Mouse (Mus musculus): ENCODE results near the gene Lpcat2. TPM values are rescaled to one million over a fixed set of nuclear protein-coding genes. Genes with fewer than 3 reads are reported as not detected.
"Not testable (repeated sequence)": the region's sequence is repeated elsewhere in the genome, so short reads cannot be mapped to it uniquely, and the experiment has no call there.

The Lpcat2 gene
- polyA plus RNA-seq, 1 experiment = 10.6 TPM

DNA sequence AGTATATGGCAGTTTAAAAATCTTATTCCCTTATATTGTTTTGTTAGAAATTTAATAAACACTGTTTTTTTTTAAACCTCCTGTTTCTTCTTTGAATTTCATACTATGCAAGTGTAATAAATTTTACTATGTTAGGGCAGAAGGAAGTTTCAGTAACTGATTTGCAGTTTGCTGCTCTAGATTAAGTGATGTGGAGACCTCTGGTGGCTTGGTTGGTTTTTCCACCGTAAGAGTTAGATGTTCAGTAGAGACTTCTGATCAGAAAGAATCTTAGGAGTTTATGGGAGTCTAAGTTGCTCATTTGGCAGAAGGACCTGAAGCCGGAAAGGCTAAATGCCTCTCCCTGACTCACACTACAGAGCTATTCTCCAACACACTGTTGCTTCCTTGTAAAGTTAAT is 28.6 kb downstream of the Lpcat2 start:
- Histone ChIP-seq H3K4me3 (replicated peaks; ENCODE audit: insufficient read depth, low read depth, low read length) (no peak overlapping the region), H3K27ac (ENCODE audit: insufficient read depth, low read length) (no peak overlapping the region), H3K27me3 (ENCODE audit: control insufficient read depth, insufficient read depth, low read length) (no peaks in the 10 kb centered on the region), H3K4me1 (ENCODE audit: control insufficient read depth, insufficient read depth, low read length) (no peaks in the 10 kb centered on the region)
- no peak for DNase-seq
- 69% methylated on average over 2 of the region's 2 CpGs for WGBS
- no peak for TF ChIP-seq POLR2A (IDR thresholded peaks at IDR 0.05; ENCODE audit: borderline replicate concordance, insufficient read depth, low read length)

DNA sequence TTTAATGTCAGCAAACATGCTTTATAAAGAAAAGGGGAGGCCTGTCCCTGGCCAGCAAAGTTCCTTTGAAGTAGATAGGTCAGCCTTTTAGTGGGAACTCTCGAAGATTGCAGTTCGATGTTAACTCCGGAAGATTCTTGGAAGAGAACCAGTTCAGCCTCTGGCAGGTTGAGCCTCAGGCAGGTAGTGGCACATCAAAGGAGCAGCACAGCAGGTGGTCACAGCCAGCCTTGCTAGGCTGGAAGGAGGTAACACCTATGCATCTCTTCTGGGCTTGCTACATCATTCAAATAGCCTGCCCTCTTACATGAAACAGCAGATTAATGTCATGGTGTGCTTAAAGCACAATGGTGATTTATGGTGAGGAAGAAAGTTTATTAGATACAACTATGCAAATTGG is 37.1 kb downstream of the Lpcat2 start:
- DNase-seq = not testable (repeated sequence)
- 91% methylated on average over 3 of the region's 3 CpGs for WGBS

DNA sequence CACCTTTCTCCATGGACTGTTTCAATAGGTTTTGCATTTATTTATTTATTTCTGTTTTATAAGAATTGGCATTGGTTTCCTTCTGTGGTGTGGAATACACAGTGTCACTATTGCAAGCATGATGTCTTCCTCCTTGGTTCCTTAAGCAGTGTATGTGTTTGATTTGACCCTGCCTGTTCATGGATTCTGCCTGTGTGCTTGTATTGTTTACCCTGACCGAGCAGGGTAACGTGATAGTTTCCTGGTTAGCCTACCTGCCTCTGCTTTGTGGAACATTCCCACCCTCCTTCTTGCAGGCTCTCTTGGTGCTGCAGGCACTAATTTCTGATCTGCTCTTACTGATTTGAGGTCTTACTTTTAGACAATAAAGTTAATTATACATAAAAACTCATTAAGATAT is 38.7 kb downstream of the Lpcat2 start:
- H3K27ac ChIP-seq (ENCODE audit: insufficient read depth, low read length) = no peak overlapping the region
- no peak overlapping the region for H3K4me3 ChIP-seq (replicated peaks; ENCODE audit: insufficient read depth, low read depth, low read length)
- WGBS = 96% methylated on average over 2 of the region's 2 CpGs

More for the DNA sequence above, 37.1 kb downstream of the Lpcat2 start:
- H3K27me3 ChIP-seq (ENCODE audit: control insufficient read depth, insufficient read depth, low read length); H3K4me1 ChIP-seq (ENCODE audit: control insufficient read depth, insufficient read depth, low read length); H3K27ac ChIP-seq (ENCODE audit: insufficient read depth, low read length); H3K4me3 ChIP-seq (replicated peaks; ENCODE audit: insufficient read depth, low read depth, low read length): not testable (repeated sequence)

DNA sequence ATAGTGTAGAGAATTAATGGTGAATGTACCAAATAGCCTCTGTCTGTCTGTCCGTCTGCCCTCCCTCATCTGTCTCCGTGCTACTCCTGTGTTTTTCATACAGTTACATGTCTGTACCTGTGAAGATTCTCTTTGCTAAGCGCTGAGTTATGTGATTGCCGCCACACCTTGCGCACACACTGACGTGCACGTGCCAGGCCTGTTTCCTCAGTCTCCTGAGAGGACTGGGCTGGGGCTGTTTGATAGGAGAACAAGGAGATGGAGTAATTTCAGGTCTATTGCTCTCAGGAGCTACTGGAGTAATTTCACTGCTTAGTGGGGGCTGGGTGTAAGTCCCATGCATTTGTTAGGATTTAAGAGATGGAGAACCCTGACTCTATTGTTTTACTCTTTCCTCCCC is 39.9 kb downstream of the Lpcat2 start:
- DNase-seq = no peak
- TF ChIP-seq CTCF (IDR thresholded peaks at IDR 0.05; ENCODE audit: borderline replicate concordance, insufficient read depth, low read depth, low read length) (no peak), POLR2A (IDR thresholded peaks at IDR 0.05; ENCODE audit: borderline replicate concordance, insufficient read depth, low read length) (no peak)
- Histone ChIP-seq H3K4me3 (replicated peaks; ENCODE audit: insufficient read depth, low read depth, low read length) (no peak overlapping the region), H3K27ac (ENCODE audit: insufficient read depth, low read length) (no peak overlapping the region), H3K27me3 (ENCODE audit: control insufficient read depth, insufficient read depth, low read length) (no peaks in the 10 kb centered on the region), H3K4me1 (ENCODE audit: control insufficient read depth, insufficient read depth, low read length) (no peaks in the 10 kb centered on the region)
- 93% methylated on average over 7 of the region's 7 CpGs for WGBS

More for the DNA sequence above, 38.7 kb downstream of the Lpcat2 start:
- H3K4me1 ChIP-seq (ENCODE audit: control insufficient read depth, insufficient read depth, low read length) = no peaks in the 10 kb centered on the region
- H3K27me3 ChIP-seq (ENCODE audit: control insufficient read depth, insufficient read depth, low read length) = no peaks in the 10 kb centered on the region
- no peak for TF ChIP-seq POLR2A (IDR thresholded peaks at IDR 0.05; ENCODE audit: borderline replicate concordance, insufficient read depth, low read length)
- no peak for TF ChIP-seq CTCF (IDR thresholded peaks at IDR 0.05; ENCODE audit: borderline replicate concordance, insufficient read depth, low read depth, low read length)
- no peak for DNase-seq

DNA sequence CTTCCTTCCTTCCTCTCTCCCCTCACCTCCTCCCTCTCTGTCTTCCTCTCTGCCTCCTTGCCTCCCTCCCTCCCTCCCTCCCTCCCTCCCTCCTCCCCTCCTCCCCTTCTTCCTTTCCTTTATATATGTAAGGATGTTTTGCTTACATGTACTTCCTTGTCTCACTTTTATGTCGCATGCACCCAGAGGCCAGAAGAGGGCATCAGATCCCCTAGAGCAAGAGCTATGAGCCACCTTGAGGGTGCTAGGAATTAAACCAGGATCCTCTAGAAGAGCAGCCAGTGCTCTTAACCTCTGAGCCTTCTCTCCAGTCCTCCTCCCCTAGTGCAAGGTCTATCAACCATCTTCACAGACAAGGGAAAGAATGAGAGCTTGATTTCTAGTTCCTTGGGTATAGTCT is 40.9 kb downstream of the Lpcat2 start:
- TF ChIP-seq POLR2A (IDR thresholded peaks at IDR 0.05; ENCODE audit: borderline replicate concordance, insufficient read depth, low read length) = no peak
- TF ChIP-seq CTCF (IDR thresholded peaks at IDR 0.05; ENCODE audit: borderline replicate concordance, insufficient read depth, low read depth, low read length) = no peak
- 85% methylated on average over 1 of the region's 1 CpGs for WGBS

DNA sequence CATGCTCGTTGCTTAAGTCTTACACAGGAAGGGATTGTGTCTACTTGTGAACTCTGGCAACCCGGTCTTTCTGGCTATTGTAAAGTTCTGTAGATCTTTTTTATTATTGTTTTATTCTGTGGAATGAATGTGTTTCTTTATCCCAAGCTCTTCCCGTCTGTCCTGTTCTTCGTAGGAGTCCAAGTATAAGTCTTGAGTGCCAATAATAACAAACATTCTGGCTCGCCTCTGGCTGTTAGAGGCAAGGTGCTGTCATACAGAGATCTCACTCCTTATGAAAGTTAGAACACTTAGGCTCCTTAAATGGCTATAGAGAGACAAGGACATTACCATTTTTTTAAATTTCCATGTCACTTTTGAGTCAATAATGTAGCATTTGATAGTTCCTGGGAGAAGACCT is 41.5 kb downstream of the Lpcat2 start:
- no peak for TF ChIP-seq CTCF (IDR thresholded peaks at IDR 0.05; ENCODE audit: borderline replicate concordance, insufficient read depth, low read depth, low read length)
- TF ChIP-seq POLR2A (IDR thresholded peaks at IDR 0.05; ENCODE audit: borderline replicate concordance, insufficient read depth, low read length) = no peak
- H3K4me3 ChIP-seq (replicated peaks; ENCODE audit: insufficient read depth, low read depth, low read length) = no peak overlapping the region
- H3K27me3 ChIP-seq (ENCODE audit: control insufficient read depth, insufficient read depth, low read length) = no peaks in the 10 kb centered on the region
- 64% methylated on average over 5 of the region's 5 CpGs for WGBS
- no peak for DNase-seq
- H3K4me1 ChIP-seq (ENCODE audit: control insufficient read depth, insufficient read depth, low read length) = no peaks in the 10 kb centered on the region
- no peak overlapping the region for H3K27ac ChIP-seq (ENCODE audit: insufficient read depth, low read length)

More for the DNA sequence above, 40.9 kb downstream of the Lpcat2 start:
- DNase-seq = no peak
- no peak overlapping the region for H3K4me3 ChIP-seq (replicated peaks; ENCODE audit: insufficient read depth, low read depth, low read length)
- H3K4me1 ChIP-seq (ENCODE audit: control insufficient read depth, insufficient read depth, low read length) = no peaks in the 10 kb centered on the region
- no peaks in the 10 kb centered on the region for H3K27me3 ChIP-seq (ENCODE audit: control insufficient read depth, insufficient read depth, low read length)
- H3K27ac ChIP-seq (ENCODE audit: insufficient read depth, low read length) = no peak overlapping the region

DNA sequence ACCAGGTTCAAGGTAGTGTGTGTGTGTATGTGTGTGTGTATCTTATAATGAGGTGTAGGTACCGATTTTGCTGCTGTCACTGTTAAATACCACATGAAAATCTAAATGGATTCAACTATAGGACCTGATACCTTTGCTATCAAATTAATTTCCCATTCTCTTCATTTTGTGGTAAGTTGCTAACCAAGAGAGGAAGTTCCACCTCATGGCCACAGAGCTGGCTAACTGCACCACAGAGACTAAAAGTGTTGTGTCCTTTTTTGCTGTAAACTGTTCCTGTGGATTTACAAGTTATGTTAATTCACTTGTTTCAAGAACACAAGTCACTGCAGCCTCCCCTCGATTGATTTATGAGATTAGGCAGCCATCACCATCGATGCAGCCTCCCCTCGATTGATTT is 42.7 kb downstream of the Lpcat2 start:
- WGBS = 89% methylated on average over 4 of the region's 4 CpGs
- no peaks in the 10 kb centered on the region for H3K4me1 ChIP-seq (ENCODE audit: control insufficient read depth, insufficient read depth, low read length)

DNA sequence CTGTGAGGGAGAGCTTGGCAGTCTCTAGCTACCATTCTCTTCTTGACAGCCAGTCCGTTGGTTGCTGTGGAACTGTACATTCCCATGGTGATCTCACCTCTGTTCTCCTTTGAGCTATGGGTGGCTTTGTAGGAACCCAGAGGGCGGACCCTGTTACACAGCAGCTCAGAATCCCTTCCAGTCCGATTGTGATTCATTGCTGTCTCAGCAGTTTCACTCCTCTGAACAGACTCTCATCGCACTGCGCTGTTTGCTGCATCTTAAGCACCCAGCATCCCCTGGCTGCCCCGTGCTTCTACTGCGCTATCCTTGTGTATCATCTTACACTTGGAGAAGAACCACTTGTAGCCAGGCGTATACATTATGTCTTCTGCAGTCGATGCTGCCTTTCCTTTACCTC is 44.5 kb downstream of the Lpcat2 start:
- Histone ChIP-seq H3K27ac (ENCODE audit: insufficient read depth, low read length) (no peak overlapping the region), H3K4me3 (replicated peaks; ENCODE audit: insufficient read depth, low read depth, low read length) (no peak overlapping the region), H3K4me1 (ENCODE audit: control insufficient read depth, insufficient read depth, low read length) (no peaks in the 10 kb centered on the region; the same call in 1 of the 2 replicates), H3K27me3 (ENCODE audit: control insufficient read depth, insufficient read depth, low read length) (no peaks in the 10 kb centered on the region)
- DNase-seq = no peak
- 85% methylated on average over 9 of the region's 9 CpGs for WGBS
- no peak for TF ChIP-seq CTCF (IDR thresholded peaks at IDR 0.05; ENCODE audit: borderline replicate concordance, insufficient read depth, low read depth, low read length)
- TF ChIP-seq POLR2A (IDR thresholded peaks at IDR 0.05; ENCODE audit: borderline replicate concordance, insufficient read depth, low read length) = no peak

More for the DNA sequence above, 42.7 kb downstream of the Lpcat2 start:
- no peak for DNase-seq
- no peak overlapping the region for H3K27ac ChIP-seq (ENCODE audit: insufficient read depth, low read length)
- TF ChIP-seq CTCF (IDR thresholded peaks at IDR 0.05; ENCODE audit: borderline replicate concordance, insufficient read depth, low read depth, low read length) (no peak), POLR2A (IDR thresholded peaks at IDR 0.05; ENCODE audit: borderline replicate concordance, insufficient read depth, low read length) (no peak)
- H3K4me3 ChIP-seq (replicated peaks; ENCODE audit: insufficient read depth, low read depth, low read length) = no peak overlapping the region
- no peaks in the 10 kb centered on the region for H3K27me3 ChIP-seq (ENCODE audit: control insufficient read depth, insufficient read depth, low read length)

All from cerebellum, adult 2 months (tissue).